Mouse (Mus musculus) MEL-GATA-1-ER (cell line): ENCODE measurements around the gene Gm9747.

Experiments
- DNase-seq: peaks from one replicate; pipeline ENCODE4 v3.0.0-alpha.2; 2012; ENCODE audit warnings: low read depth; ENCODE audit errors: extremely low read depth

The Gm9747 gene

DNA sequence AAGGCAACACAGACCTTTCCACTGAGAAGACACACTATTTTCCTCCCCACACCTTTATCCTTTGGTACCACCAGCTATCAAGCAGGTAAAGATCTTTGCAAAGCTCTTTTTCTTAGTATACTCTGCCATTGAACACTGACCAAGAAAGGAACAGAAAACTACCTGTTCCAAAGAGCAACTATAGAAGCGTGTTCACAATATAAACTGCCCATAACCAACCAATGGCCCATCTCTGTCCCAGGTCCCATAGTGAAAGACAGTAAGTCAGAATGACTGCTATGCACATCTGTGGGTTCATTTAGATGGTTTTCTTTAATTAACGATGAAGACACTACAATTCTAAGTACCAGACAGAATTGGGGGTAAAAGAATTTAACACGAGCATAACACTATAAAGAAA, at the start of gene Gm9747:
Gm9747 (plus strand) TSS at position 301 of the 400 bp plus-strand sequence.
- DNase-seq, result no peak

DNA sequence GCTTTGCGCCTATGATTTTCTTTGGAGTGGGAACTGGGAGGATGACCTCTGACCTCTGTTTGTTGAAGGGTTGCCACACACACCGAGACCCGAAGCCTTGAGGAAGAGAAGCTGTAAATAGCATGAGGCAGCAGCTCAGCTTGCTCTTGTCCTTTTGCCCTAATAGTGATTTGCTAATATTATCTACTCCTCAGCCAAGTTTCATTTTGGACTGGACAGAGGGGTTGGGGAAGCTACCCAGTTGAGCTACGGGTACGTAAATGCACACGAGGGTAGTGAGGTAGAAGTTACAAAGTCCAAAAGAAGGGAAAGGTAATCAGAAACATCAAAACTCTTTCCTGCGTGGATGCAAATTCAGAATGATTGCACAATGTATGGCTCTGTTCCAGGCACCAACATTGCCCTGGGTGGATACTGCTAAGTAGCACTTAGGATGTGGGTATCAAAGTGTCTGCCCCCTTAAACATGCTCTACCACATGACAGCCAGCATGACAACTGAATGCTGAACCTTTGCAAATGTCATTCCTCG, 48.9 kb upstream of the Gm9747 start:
- DNase-seq, result no peak

GRCm38 (mm10) chr1:82188549-82189231, 44.2 kb upstream of the Gm9747 start:
- DNase-seq, result no peak

- no peak for DNase-seq
Observed at GRCm38 (mm10) chr1:82189516-82189915, 43.4 kb upstream of the Gm9747 start.

- no peak for DNase-seq
Observed at GRCm38 (mm10) chr1:82191579-82191978, 41.3 kb upstream of the Gm9747 start.

DNA sequence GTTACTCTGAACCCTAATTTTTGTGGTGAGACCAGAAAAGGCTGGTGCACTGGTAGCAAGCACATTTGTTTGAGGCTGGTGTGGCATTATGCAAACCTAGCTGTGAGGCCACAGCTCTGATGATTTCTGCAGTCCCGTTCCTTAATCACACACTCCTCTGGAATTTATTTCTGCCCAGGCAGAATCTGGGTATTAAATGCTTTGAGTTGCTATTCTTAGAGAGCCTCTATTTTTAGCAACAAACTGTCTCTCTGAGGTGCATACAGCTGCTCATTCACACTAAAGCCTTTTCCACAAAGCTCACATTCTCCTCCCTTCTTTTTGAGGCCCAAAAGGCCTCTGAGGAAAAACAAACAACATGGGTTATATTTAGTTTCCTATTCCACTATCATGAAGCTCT, 33.0 kb upstream of the Gm9747 start:
- DNase-seq, result no peak

- DNase-seq, result no peak
Observed at GRCm38 (mm10) chr1:82200636-82201035, 32.3 kb upstream of the Gm9747 start.

DNA sequence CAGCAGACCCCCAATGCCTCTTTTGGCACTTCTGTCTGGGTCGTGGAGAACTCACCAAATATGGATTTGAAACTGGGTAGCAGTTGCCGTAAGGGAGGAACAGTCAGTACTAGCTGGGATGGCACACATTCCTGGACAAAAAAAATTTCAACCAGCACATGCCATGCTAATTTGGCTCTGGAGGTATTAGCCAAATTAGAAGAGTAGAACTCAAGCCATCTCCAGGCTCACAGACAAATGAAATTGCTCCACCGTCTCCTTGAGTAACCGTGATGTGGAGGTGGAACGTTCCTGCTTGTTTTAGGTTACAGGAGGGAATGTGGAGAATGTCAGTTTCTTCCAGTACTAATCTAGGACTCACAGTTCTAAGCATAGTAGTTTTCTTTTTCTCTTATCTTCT, 25.4 kb upstream of the Gm9747 start:
- DNase-seq, result no peak

- DNase-seq, result no peak
Observed at GRCm38 (mm10) chr1:82220673-82221396, 12.1 kb upstream of the Gm9747 start.

DNA sequence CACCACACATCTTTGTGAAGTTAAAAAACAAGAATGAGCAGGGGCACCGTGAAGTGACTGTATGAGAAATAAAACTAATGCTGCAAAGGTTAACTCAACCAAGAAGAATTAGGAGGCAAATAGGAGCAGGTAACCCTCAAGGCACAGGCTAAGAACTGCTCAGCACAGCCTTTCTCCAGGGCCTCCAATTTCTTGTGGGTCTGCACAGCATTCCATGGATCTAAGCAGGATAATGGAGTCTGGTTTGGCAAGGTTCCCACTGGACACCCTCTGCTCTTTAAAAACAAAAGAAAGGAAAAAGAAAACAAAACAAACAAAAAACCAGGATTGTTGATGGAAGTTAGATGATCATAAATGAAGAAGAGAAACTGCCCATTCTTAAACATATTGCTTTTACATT, 11.4 kb upstream of the Gm9747 start:
- DNase-seq, result no peak

DNA sequence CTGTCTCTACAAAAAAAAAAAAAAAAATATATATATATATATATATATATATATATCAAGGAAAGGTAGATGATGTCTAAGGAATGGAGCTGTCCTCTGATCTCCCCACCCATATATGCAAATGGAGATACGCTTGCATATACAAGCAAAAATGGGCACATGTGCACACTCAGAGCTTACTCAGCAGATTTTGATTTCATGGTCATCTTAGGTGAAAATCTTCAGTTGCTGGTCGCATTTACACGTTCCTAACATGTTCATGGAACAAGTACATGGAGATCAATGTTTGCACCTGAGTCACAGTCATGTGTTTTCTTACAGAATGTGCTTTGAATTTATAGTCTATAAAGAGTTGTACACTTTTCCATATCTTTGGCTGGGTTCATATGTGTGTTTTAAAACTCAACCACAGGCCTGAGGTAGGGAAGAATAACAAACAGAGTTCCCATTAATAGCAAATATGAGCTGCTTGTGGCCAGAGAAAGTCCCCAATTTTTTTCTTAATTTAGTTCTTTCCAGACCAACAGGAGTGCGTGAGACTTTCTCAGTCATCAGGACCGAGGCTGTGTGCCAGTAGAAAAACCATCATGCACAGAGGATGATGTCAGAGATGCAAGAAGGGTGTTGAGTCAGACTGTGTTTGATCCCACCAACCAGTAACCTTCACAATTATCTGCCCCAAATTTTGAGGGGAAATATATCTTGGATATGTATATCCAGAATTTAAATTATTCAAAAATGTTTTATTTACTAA, 9.7 kb upstream of the Gm9747 start:
- DNase-seq, result no peak

- no peak for DNase-seq
Observed at GRCm38 (mm10) chr1:82228841-82229240, 4.1 kb upstream of the Gm9747 start.

DNA sequence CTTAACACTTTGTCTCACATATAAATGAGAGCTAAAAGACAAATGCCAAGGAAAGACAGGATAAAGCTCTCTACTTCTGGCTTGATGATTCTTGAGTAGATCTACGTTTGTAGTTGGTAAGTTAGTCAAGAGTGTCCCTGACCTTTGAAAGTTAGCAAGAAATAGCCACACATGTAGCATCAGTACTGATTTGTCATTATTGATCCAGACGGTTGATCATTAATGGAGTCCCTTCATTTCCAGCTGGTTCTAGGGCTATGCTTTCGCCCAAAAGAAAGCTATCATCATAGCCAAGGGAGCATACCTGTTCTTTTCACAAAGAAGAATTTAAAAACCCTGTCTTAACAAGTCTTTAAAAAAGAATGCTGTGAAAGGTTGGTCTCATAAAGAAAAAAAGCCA, 1.7 kb downstream of the Gm9747 start:
- no peak for DNase-seq

- no peak for DNase-seq
Observed at GRCm38 (mm10) chr1:82235455-82236104, 2.7 kb downstream of the Gm9747 start.

- DNase-seq, result no peak
Observed at GRCm38 (mm10) chr1:82238245-82238644, 5.3 kb downstream of the Gm9747 start.

DNA sequence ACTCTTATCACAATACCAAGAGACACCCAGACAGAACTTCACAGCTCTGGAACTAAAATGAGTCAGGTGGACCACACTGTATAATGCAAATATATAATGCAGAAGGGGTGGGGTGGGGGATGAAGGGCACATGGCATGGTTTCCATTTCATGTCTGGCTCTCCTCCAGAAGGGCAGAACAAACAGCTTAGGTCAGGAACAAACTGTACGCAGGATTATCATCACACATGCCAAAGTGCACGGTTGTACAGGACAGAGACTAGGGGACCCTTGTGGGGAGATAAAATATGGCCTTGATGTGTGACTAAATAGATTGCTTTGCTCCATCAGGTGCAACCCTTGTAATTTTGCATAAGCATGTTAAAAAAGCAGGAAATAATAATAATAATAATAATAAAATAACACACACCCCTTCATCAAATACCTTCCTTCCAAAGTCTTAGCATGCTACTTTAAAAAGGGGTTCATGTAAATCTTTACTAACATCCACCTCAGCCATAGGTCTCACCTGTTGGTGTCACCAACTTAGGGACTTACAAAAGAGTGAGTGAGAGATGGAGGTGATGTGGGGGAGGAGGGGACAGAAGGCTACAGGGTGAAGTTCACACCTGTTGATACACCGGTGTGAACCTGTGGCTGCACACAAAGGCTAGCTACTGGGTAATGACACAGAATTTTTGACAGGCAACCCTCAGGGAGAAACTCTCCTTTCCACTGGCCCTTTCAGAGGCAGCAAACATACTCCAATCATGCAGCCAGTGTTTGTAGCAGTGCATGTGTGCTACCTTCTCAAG, 6.7 kb downstream of the Gm9747 start:
- DNase-seq, result no peak

GRCm38 (mm10) chr1:82243260-82243825, 10.4 kb downstream of the Gm9747 start:
- DNase-seq, result no peak

DNA sequence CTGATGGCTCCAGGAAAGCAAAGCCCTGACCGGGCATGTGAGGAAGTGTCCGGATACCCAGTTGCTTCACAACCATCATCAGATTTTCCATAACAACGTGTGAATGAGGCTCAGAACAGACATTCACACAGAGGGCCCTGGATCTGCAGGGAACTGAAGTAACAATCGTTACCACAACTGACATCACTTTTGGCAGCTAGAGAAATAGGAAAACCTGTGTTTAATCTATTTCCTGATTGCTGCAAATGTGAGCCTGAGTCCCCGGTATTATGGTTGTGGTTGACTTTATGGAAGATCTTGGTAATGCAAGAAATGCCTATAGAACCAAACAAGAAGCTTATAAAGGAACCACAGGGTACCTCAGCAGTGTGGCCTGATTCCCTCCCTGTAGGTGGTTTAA, 12.1 kb downstream of the Gm9747 start:
- no peak for DNase-seq

GRCm38 (mm10) chr1:82247221-82247951, 14.5 kb downstream of the Gm9747 start:
- no peak for DNase-seq
